Mouse (Mus musculus) testis, adult 2 months (tissue): ENCODE results near the gene Atg3. TPM values are rescaled to one million over a fixed set of nuclear protein-coding genes. Genes with fewer than 3 reads are reported as not detected.
A peak's percentile ranks its signal among the peaks of the same experiment; 100 is the strongest.

Source experiments
- H3K27ac ChIP-seq: fragments of 200-500 bp; 2 replicates; pipeline ENCODE4 v1.5.1; 2012; ENCODE audit warnings: low read depth, low read length; ENCODE audit not compliant: control insufficient read depth, insufficient read depth
- H3K27me3 ChIP-seq: fragments of 200-500 bp; 2 replicates; pipeline ENCODE4 v1.6.1; 2012; ENCODE audit warnings: mild to moderate bottlenecking, low read length, moderate library complexity; ENCODE audit not compliant: control insufficient read depth, insufficient read depth
- H3K36me3 ChIP-seq: fragments of 200-500 bp; 2 replicates; pipeline ENCODE4 v1.6.1; 2012; ENCODE audit warnings: mild to moderate bottlenecking, low read length; ENCODE audit not compliant: control insufficient read depth, insufficient read depth
- H3K4me1 ChIP-seq: fragments of 200-500 bp; 2 replicates; pipeline ENCODE4 v1.6.1; 2012; ENCODE audit warnings: low read length; ENCODE audit not compliant: control insufficient read depth, insufficient read depth
- H3K4me3 ChIP-seq: fragments of 200-500 bp; 2 replicates; pipeline ENCODE4 v1.5.1; 2012; ENCODE audit warnings: low read depth, mild to moderate bottlenecking, low read length, moderate library complexity, mixed read lengths; ENCODE audit not compliant: control insufficient read depth
- CTCF ChIP-seq: fragments of 200-500 bp; IDR thresholded peaks from 2 replicates; pipeline ENCODE4 v1.5.1; 2012; ENCODE audit warnings: low read depth, mild to moderate bottlenecking, inconsistent platforms, low read length, moderate library complexity; ENCODE audit not compliant: control insufficient read depth, insufficient read depth, insufficient replicate concordance
- POLR2A ChIP-seq: fragments of 200-500 bp; IDR thresholded peaks from 2 replicates; pipeline ENCODE4 v1.6.1; 2012; ENCODE audit warnings: low read depth, mild to moderate bottlenecking, inconsistent platforms, low read length, moderate library complexity; ENCODE audit not compliant: control insufficient read depth
- polyA plus RNA-seq: library from polyadenylated mRNA; depleted of rRNA; stranded (reverse); fragments of >200 nt; gene quantifications from 2 replicates; pipeline ENCODE4 v1.2.3, GENCODE M21; 2012

The Atg3 gene
- polyA plus RNA-seq, 1 experiment = 11.2 TPM

DNA sequence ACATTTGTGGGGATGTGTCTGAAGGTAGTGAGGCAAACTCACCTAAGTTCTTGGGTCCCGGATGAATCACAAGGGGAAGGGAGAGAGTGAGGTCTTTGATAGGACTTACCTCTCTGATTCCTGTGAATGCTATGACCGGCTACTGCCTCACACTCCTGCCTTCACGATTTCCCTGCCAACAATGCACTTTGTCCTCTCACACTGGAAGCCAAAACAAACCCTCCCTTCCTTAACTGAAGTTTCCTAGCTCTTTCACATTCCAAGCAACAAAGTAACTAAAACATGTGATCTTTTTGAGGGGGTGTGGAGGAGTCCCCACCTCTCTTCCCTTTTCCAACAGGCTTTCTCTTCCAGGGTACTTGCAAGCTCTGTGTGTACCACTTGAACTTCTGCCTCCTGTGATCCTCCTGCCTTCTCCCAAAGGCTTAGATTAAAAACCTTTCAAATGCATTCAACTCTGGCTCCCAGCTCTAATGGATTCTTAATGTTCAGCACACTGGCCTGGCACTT, 3.8 kb upstream of the Atg3 start:
- Histone ChIP-seq H3K4me1 (peaks cover 3% of the 10 kb centered on the region; the same call in 1 of the 2 replicates), H3K4me3 (no peak overlapping the region), H3K36me3 (no peaks in the 10 kb centered on the region; the same call in 1 of the 2 replicates), H3K27ac (no peak overlapping the region), H3K27me3 (no peaks in the 10 kb centered on the region)
- no peak for TF ChIP-seq CTCF
- TF ChIP-seq POLR2A = no peak

DNA sequence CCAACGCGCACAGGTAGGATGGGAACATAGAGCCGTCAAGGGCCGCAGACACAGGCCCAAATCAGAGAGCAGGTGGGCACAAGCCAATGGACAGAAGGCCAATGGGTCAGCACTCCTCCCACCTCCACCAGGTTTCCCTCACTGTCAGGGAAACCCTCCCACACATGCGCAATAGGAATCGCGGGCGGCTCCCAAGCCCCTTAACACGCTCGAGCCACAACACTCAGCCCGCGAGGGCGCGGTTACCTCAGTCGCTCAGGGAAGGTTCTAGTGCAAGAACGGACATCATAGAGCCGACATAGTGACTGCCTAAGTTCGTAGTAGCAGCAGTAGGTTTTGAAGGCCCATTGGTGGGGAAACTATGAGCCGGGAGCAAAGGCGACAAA, 456 bp upstream of the Atg3 start:
- H3K27me3 ChIP-seq = no peaks in the 10 kb centered on the region
- no peaks in the 10 kb centered on the region; the same call in 1 of the 2 replicates for H3K36me3 ChIP-seq
- H3K27ac ChIP-seq = peak overlapping the region; percentile 92
- TF ChIP-seq POLR2A = peak; percentile 45; the same call in 1 of the 2 replicates
- no peak; the same call in 1 of the 2 replicates for TF ChIP-seq CTCF
- H3K4me1 ChIP-seq = peaks cover 3% of the 10 kb centered on the region; the same call in 1 of the 2 replicates
- H3K4me3 ChIP-seq = peak overlapping the region; percentile 90

- H3K4me3 ChIP-seq = peak overlapping the region; percentile 90
- H3K27ac ChIP-seq = peak overlapping the region; percentile 92
- H3K4me1 ChIP-seq = peaks cover 3% of the 10 kb centered on the region; the same call in 1 of the 2 replicates
- H3K36me3 ChIP-seq = no peaks in the 10 kb centered on the region; the same call in 1 of the 2 replicates
- H3K27me3 ChIP-seq = no peaks in the 10 kb centered on the region
- no peak for TF ChIP-seq CTCF
Observed at GRCm38 (mm10) chr16:45159389-45159716, 768 bp downstream of the Atg3 start.

DNA sequence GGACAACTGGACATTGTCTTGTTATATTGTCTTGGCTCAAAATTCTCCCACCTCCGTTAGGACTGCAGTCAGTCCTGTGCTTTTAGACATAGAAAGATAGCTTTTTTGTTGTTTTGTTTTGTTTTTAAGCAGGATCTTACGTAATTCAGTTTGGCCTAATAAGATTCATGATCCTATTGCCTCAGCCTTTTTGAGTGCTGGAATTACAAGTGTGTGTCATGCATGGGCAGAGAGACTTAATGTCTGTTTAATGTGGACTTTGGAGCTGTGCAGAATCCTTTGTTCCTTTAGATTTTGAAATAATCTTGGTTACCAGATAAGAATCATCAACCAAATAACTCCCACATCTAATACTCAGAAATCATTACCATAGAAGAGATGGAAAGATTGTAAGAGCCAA, 20.0 kb downstream of the Atg3 start:
- Histone ChIP-seq H3K27ac (no peak overlapping the region), H3K4me1 (no peaks in the 10 kb centered on the region), H3K27me3 (no peaks in the 10 kb centered on the region), H3K36me3 (no peaks in the 10 kb centered on the region), H3K4me3 (no peak overlapping the region)
- no peak for TF ChIP-seq CTCF
- no peak for TF ChIP-seq POLR2A

DNA sequence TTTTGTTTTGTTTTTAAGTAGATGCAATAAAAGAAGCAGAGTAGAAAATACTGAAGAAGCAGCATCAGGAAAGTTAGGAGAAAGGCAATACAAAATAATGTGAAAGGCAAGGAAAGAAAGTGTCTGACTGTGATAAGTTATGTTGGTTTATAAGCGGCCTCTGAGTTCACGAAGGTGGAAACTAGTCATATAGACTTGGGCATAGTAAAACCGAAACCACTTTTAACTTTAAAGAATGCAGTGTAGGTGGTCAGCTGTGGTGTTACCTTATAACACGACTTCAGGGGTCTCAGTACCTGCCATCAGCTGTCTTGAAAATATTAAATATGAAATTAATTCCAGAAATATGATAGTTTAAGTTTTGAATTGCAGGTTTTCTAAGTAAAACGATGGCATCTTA, 23.2 kb downstream of the Atg3 start:
- no peak overlapping the region for H3K27ac ChIP-seq
- H3K36me3 ChIP-seq = peaks cover 1% of the 10 kb centered on the region; the same call in 1 of the 2 replicates
- no peaks in the 10 kb centered on the region for H3K4me1 ChIP-seq
- H3K4me3 ChIP-seq = no peak overlapping the region
- H3K27me3 ChIP-seq = no peaks in the 10 kb centered on the region
- TF ChIP-seq CTCF = no peak
- no peak for TF ChIP-seq POLR2A

GRCm38 (mm10) chr16:45192613-45193012, 34.0 kb downstream of the Atg3 start:
- Histone ChIP-seq H3K27ac (no peak overlapping the region), H3K27me3 (no peaks in the 10 kb centered on the region), H3K4me1 (no peaks in the 10 kb centered on the region), H3K36me3 (no peaks in the 10 kb centered on the region), H3K4me3 (no peak overlapping the region)
- TF ChIP-seq POLR2A = no peak
- TF ChIP-seq CTCF = peak; percentile 56; the same call in 1 of the 2 replicates

- Histone ChIP-seq H3K27ac (no peak overlapping the region), H3K4me1 (no peaks in the 10 kb centered on the region), H3K4me3 (no peak overlapping the region), H3K36me3 (no peaks in the 10 kb centered on the region), H3K27me3 (no peaks in the 10 kb centered on the region)
- TF ChIP-seq CTCF (no peak), POLR2A (no peak)
Observed at GRCm38 (mm10) chr16:45196816-45197215, 38.2 kb downstream of the Atg3 start.

- Histone ChIP-seq H3K4me3 (no peak overlapping the region), H3K36me3 (no peaks in the 10 kb centered on the region), H3K27me3 (no peaks in the 10 kb centered on the region), H3K27ac (no peak overlapping the region), H3K4me1 (no peaks in the 10 kb centered on the region)
- TF ChIP-seq POLR2A (no peak), CTCF (no peak)
Observed at GRCm38 (mm10) chr16:45201395-45201794, 42.8 kb downstream of the Atg3 start.
